Mouse (Mus musculus) intestine, embryonic 14.5 days (tissue): ENCODE measurements around the gene Irak1. TPM values are rescaled to one million over a fixed set of nuclear protein-coding genes. Genes with fewer than 3 reads are reported as not detected.
A peak's percentile ranks its signal among the peaks of the same experiment; 100 is the strongest.

Experiments
- microRNA counts: library from miRNA; unstranded; fragments of <30 nt; microRNA quantifications from one replicate; lab custom pipeline; 2016
- microRNA-seq: library from miRNA; unstranded; fragments of <30 nt; microRNA quantifications from one replicate; pipeline ENCODE4, GENCODE M21; 2016
- polyA plus RNA-seq: library from polyadenylated mRNA; unstranded; fragments of >200 nt; fragmentation: Nextera tagmentation; extraction: Ambion mirVana; gene quantifications from 2 replicates; pipeline ENCODE4 v1.2.1, GENCODE M21; 2014

Gene Irak1
- polyA plus RNA-seq, 1 experiment from 2014 or later = 50.8 TPM

MicroRNA genes within 50 kb of the gene (microRNA counts, 519-probe panel; counts per million panel counts)
- not detected for microRNA mmu-miR-718 (lab: Ali Mortazavi, UCI)

Small RNAs within 50 kb of the gene (microRNA-seq; reads per million reads assigned to microRNA genes)
- gene Mir5132 (2.0 reads per million, percentile 21 among the genes with 10 or more reads in this experiment), gene Mir718 (not detected)

Other genes with a start within 250 kb of the Irak1 start
- gene Srpk3, start 249.5 kb downstream of the Irak1 start, polyA plus RNA-seq = 1.7 and 1.8 TPM in 2 replicates
- 241 and 248 TPM in 2 replicates for gene Idh3g, start 237.0 kb downstream of the Irak1 start, polyA plus RNA-seq
- 229 and 263 TPM in 2 replicates for gene Ssr4, start 236.9 kb downstream of the Irak1 start, polyA plus RNA-seq
- 1.1 and 1.2 TPM in 2 replicates for gene Pdzd4, start 198.9 kb downstream of the Irak1 start, polyA plus RNA-seq
- gene Avpr2, start 131.8 kb downstream of the Irak1 start, polyA plus RNA-seq = 0.12 TPM in 1 of 2 replicates, not detected in the other
- 15.1 and 18.0 TPM in 2 replicates for gene L1cam, start 127.8 kb downstream of the Irak1 start, polyA plus RNA-seq
- gene Arhgap4, start 102.0 kb downstream of the Irak1 start, polyA plus RNA-seq = 4.1 and 4.3 TPM in 2 replicates
- gene Naa10, start 102.0 kb downstream of the Irak1 start, polyA plus RNA-seq = 155 and 169 TPM in 2 replicates
- 59.3 and 63.8 TPM in 2 replicates for gene Renbp, start 93.1 kb downstream of the Irak1 start, polyA plus RNA-seq
- 66.5 and 74.8 TPM in 2 replicates for gene Hcfc1, start 57.6 kb downstream of the Irak1 start, polyA plus RNA-seq
- gene Opn1mw, start 103.5 kb upstream of the Irak1 start, polyA plus RNA-seq = not detected in 2 replicates
- gene Mecp2, start 111.4 kb upstream of the Irak1 start, polyA plus RNA-seq = 10.5 and 11.2 TPM in 2 replicates
- gene Tex28, start 143.9 kb upstream of the Irak1 start, polyA plus RNA-seq = not detected in 2 replicates
- gene Tktl1, start 153.3 kb upstream of the Irak1 start, polyA plus RNA-seq = 0.07 and 0.09 TPM in 2 replicates
- 495 and 548 TPM in 2 replicates for gene Flna, start 225.9 kb upstream of the Irak1 start, polyA plus RNA-seq
- 30.4 and 30.7 TPM in 2 replicates for gene Emd, start 230.8 kb upstream of the Irak1 start, polyA plus RNA-seq
- 990 and 1,020 TPM in 2 replicates for gene Rpl10, start 246.9 kb upstream of the Irak1 start, polyA plus RNA-seq